Mouse (Mus musculus): ENCODE data around the gene Cdkn2d.
"Not testable (repeated sequence)": the region's sequence is repeated elsewhere in the genome, so short reads cannot be mapped to it uniquely, and the experiment has no call there.

Gene Cdkn2d

DNA sequence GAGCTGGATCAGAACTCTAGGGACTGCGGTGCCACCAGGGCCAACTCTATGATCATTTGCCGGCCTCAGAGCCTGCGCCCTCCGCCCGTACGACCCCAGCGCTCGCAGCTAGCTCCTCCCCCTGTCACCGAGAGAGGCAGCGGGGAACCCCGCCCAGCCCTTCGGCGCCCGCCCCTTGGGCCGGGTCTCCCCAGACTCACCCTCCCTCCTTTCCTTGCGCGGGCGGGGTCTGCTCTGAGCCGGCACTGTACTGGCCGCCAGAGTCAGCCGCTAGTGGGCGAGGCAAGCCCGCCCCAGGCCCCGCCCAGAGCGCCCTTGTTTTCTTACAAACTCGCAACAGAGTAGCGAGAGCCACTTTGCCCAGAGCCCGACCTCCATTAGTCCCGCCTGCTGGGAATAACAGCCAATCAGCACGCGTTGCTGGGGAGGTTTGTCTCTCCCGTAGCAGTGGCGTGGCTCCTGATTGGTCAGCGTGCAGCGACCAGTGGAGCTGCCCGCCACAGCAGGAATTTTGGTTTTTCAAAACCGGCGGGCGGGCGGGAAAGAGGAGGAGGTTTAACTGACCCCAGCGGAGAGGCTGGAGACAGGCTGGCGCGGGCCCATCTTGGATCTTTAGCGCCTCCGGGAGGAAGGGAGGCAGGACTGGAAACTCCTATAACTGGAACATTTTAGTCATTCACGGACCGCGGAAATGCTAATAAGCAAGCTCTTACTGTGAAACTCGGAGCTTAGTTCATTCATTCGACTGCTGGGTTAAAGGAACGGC lies at the start of gene Cdkn2d:
Gene Cdkn2d (minus strand): TSS at position 386 of the 766 bp plus-strand sequence.
- peak; percentile 100 for DNase-seq (ENCODE audit: low read depth)

DNA sequence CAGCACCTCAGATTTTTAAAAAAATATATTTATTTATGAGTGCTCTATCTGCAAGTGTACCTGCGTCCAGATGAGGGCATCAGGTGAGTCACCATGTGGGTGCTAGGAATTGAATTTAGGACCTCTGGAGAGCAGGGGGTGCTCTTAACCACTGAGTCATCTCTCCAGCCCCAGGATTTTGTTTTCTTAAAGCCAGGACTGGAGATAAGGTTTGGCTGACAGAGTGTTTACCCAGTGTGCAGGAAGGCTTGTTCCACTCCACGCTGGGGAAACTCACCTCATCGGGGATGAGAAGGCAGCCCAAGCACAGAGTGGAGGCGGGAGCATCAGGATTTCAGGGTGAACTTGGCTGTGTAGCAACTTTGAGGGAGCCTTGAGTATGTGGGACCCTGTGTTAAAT lies 49.2 kb upstream of the Cdkn2d start:
- DNase-seq (ENCODE audit: low read depth) = no peak

- no peak for DNase-seq (ENCODE audit: low read depth)
Measured at GRCm38 (mm10) chr9:21337652-21338051, 46.4 kb upstream of the Cdkn2d start.

GRCm38 (mm10) chr9:21336491-21336890 lies 45.3 kb upstream of the Cdkn2d start:
- DNase-seq (ENCODE audit: low read depth) = no peak

DNA sequence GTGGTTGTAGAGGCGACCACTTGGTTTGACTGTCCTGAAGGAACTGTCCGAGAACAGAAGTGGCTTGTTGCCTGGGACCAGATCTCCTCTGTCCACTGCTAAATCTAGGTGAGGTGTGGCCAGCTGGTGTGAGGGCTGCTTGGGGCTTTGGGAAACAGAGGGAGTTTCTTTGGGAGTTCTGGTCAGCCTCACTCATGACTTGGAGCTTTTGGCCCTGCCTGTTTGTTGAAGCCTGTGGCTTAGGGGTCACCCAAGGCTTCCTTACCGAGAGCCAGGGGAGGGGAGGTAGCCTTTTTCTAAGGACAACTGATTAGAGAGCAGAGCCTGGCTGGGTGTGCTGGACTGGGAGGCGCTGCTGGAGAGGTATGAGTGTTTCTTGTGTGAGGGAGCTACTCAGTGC lies 44.2 kb upstream of the Cdkn2d start:
- DNase-seq (ENCODE audit: low read depth) = no peak

GRCm38 (mm10) chr9:21334747-21335146 lies 43.5 kb upstream of the Cdkn2d start:
- no peak for DNase-seq (ENCODE audit: low read depth)

DNA sequence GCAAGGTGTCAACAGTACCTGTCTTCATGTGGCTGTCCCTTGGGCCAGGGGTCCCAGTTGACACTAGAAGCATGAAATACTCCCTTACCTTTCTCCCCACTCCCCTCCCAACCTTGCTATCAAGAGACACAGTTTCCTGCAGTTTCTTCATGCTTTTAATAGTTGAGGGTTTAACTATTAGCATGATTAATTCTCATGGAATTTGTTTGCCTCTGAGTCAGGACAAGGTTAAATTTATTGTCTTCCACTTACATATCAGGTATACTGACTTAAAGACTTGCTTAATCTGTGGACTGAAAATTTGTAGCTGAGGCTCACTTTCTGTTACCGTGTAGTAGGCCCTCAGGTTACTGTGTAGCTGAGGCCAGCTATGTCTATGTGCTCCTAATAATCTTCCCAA lies 42.3 kb upstream of the Cdkn2d start:
- DNase-seq (ENCODE audit: low read depth) = no peak

DNA sequence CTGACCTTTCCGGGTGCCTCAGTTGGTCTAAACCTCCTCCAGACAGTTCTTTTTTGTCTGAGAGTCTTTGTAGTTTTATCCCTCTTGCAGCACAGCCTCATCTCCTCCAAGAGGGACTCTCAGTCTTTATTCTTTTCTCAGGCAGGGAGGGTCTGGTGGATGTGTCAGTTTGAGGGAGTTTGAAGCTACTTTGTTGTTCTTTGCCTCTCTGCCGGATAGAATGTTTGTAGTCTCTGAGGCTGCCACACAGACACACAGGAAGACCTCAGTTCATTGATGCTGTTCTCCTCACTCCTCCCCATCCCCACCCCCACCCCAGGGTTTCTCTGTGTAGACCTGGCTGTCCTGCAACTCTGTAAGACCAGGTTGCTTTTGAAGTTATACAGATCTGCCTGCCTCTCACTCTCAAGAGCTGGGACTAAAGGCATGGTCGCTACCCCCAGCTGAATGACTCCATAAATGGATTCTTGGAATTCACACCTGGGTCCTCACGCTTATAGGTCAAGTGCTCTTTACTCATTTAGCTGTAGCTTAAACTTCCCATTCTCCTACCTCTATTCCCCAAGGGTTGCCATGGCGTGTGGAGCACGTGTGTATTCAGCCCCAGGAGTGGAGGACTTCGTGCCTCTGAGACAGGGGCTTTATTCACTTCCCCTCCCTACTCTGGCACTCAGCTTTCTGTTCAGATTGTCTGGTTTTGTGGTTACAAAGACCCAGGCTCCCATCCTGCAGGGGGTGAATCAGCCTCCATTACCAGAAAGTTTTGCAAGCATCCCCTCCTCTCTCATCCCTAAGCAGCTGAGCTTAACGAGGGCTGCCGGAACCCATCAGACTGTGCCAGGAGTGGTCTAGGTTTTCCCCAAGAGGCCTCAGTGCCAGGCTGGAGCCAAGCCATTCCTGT lies 41.2 kb upstream of the Cdkn2d start:
- peak; percentile 72 for DNase-seq (ENCODE audit: low read depth)

DNA sequence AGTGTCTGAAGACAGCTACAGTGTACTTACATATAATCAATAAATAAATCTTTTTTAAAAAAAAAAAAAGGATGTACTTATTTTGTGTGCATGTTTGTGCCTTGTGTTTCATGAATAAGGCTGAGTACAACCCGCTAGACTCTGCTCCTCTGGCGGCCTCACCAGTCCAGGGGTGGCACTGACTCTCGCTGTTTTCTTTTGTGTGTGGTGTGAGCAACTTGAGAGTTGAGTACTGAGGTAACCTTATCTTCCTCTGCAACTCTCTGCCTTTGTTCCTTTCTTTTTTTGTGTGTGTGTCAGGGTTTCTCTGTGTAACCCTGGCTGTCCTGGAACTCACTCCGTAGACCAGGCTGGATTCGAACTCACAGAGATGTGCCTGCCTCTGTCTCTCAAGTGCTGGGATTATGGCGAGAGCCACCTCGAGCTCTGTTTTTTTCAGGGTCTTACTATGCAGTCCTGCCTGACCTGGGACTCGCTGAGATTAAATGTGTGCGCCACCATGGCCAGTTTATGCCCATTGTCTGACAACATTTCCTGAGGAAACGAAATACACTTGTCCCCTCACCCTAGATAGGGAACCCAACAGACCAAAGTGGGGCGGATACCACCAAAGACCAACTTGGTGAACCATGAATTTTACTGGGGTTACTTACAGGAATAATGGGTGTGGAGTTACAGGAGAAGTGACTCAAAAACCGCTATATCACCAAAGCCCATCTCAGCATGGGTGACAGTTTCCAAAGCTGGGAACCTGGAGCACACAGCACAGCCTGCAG lies 40.3 kb upstream of the Cdkn2d start:
- DNase-seq (ENCODE audit: low read depth) = peak; percentile 47

GRCm38 (mm10) chr9:21329699-21330289 lies 38.6 kb upstream of the Cdkn2d start:
- peak; percentile 64 for DNase-seq (ENCODE audit: low read depth)

DNA sequence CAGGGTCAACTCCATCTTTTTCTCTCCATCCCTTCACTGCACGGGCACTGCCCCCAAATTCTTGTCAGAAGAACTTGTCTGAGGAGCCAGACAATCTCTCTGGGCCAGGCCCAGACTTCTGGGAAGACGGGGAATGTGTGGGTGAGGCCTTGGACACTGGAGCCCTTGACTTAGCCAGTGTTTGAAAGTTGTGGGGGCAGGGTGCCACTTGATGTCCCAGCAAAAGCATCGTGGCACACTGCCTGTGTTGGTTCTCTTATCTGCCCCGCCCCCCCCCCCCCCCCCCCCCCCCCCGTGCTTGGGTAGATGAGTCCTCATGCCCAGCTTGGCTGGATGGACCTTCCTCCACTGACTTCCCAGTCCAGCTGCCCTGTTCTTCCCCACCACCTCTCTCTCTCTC lies 37.8 kb upstream of the Cdkn2d start:
- DNase-seq (ENCODE audit: low read depth) = no peak

DNA sequence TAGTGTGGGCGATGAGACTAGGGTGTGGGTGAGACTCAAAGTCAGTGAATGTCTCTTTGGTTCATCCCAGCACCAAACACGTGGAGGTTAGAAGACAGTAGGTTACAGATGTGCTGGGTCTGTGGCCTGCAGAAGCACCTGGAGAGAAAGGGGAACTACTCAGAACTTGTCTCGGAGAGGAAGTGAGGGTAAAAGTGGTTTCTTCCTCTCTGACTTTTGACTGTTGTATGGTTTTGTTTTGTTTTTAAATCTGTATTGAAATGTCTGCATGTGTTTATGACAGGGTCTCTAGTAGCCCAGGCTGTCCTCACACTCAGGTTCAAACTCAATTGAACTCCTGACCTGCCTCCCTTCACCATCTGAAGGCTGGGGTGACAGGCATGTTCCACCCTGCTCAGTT lies 36.8 kb upstream of the Cdkn2d start:
- peak; percentile 84 for DNase-seq (ENCODE audit: low read depth)

GRCm38 (mm10) chr9:21327569-21327968 lies 36.4 kb upstream of the Cdkn2d start:
- no peak for DNase-seq (ENCODE audit: low read depth)

- DNase-seq (ENCODE audit: low read depth) = no peak
Measured at GRCm38 (mm10) chr9:21324269-21324668, 33.1 kb upstream of the Cdkn2d start.

DNA sequence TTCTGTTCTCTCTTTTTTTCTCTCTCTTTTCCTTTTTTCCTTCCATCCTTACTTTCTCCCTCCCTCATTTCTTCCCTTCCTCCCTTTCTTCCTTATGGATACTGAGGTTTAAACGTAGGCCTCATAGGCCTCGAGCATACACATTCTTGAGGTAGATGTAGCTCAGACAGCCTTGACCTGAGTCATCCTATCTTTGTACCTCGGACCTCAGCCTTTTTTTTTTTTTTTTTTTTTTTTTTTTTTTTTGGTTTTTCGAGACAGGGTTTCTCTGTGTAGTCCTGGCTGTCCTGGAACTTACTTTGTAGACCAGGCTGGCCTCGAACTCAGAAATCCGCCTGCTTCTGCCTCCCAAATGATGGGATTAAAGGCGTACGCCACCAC lies 31.7 kb upstream of the Cdkn2d start:
- DNase-seq (ENCODE audit: low read depth) = not testable (repeated sequence)

- DNase-seq (ENCODE audit: low read depth) = peak; percentile 72
Measured at GRCm38 (mm10) chr9:21322211-21322916, 31.2 kb upstream of the Cdkn2d start.

- DNase-seq (ENCODE audit: low read depth) = peak; percentile 79
Measured at GRCm38 (mm10) chr9:21321513-21321835, 30.3 kb upstream of the Cdkn2d start.

DNA sequence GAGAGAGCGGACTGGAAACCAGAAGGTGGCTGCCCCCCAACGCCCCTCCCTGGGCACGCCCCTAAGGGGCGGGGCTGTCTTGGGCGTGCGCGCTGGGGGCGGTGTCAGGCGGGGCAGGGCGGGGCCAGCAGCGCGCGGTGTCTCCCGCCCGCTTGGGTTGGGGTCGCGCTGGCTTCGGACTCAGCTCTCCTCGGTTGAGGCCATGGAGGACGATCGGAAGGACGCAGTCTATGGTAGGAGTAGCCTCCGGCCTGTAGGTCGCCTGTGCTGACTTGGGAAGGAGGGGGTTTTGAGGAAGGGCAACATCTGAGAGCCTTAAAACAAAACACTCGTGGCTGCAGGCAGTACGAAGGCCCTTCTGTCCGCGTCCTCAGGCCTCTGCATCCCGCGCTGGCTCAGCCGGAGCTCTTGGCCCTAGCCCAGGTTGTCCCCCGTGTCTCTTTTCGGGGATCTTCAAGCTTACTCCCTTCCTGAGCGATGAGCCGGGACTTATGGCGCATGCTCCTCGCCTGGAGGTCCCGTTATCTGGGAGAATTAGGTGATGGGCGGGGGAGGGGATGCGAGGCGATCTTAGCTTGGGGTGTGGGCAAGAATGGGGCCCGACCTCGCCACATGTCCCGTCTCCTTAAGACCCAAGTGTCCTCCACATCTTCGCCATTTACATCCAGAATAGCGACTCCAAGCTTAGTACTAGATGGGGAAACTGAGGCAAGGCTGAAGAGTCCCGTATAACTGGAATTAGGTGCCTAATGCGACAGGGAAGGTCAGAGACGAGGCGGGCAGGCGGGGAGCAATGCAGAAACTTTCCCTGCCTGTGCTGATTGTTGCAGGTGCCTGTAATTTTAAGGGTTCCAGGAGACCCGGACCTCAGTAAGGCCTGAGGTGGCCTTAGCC lies 29.7 kb upstream of the Cdkn2d start, which contains the start of gene Slc44a2:
Gene Slc44a2 (plus strand): TSS at position 80 of the 894 bp plus-strand sequence.
- DNase-seq (ENCODE audit: low read depth) = peak; percentile 86

GRCm38 (mm10) chr9:21320280-21320618 lies 29.0 kb upstream of the Cdkn2d start:
- DNase-seq (ENCODE audit: low read depth) = no peak

- DNase-seq (ENCODE audit: low read depth) = no peak
Measured at GRCm38 (mm10) chr9:21319503-21319902, 28.3 kb upstream of the Cdkn2d start.
